Mouse (Mus musculus): ENCODE measurements around the gene Pum2.

- TF ChIP-seq CTCF (IDR thresholded peaks at IDR 0.05; ENCODE audit: extremely low read depth, insufficient read depth, insufficient read length, insufficient replicate concordance) (no peak), POLR2A (IDR thresholded peaks at IDR 0.05; ENCODE audit: low read depth, low read length) (no peak)
These were observed 41.1 kb upstream of the Pum2 start for GRCm38 (mm10) chr12:8632737-8633365.

Measured in spleen, adult 2 months (tissue).